Mouse (Mus musculus): ENCODE results near the gene Gbp10.
"Not testable (repeated sequence)": the region's sequence is repeated elsewhere in the genome, so short reads cannot be mapped to it uniquely, and the experiment has no call there.

- not testable (repeated sequence) for TF ChIP-seq POLR2A (IDR thresholded peaks at IDR 0.05; ENCODE audit: low read depth, low read length); CTCF (IDR thresholded peaks at IDR 0.05; ENCODE audit: extremely low read depth, insufficient read depth, insufficient read length, insufficient replicate concordance)
Measured at GRCm38 (mm10) chr5:105236040-105236439, 3.3 kb downstream of the Gbp10 start.

All from spleen, adult 2 months (tissue).